Mouse (Mus musculus) heart, adult 2 months (tissue): ENCODE data around the gene Gxylt2.

Experiments used
- CTCF ChIP-seq: fragments of 200-600 bp; IDR thresholded peaks from 2 replicates; pipeline ENCODE4 v1.8.1; 2022; ENCODE audit warnings: antibody characterized with exemption, mild to moderate bottlenecking, moderate library complexity
- POLR2A ChIP-seq: fragments of 200-500 bp; IDR thresholded peaks from 2 replicates; pipeline ENCODE4 v1.6.1; 2011; ENCODE audit warnings: mild to moderate bottlenecking, low read depth, low read length, control low read depth; ENCODE audit not compliant: insufficient read depth

GRCm38 (mm10) chr6:100708996-100709395, 4.5 kb downstream of the Gxylt2 start:
- no peak for TF ChIP-seq CTCF
- no peak for TF ChIP-seq POLR2A
